Comparison of ENCODE assay signal across 13 mouse cellular contexts in the genomic region with DNA sequence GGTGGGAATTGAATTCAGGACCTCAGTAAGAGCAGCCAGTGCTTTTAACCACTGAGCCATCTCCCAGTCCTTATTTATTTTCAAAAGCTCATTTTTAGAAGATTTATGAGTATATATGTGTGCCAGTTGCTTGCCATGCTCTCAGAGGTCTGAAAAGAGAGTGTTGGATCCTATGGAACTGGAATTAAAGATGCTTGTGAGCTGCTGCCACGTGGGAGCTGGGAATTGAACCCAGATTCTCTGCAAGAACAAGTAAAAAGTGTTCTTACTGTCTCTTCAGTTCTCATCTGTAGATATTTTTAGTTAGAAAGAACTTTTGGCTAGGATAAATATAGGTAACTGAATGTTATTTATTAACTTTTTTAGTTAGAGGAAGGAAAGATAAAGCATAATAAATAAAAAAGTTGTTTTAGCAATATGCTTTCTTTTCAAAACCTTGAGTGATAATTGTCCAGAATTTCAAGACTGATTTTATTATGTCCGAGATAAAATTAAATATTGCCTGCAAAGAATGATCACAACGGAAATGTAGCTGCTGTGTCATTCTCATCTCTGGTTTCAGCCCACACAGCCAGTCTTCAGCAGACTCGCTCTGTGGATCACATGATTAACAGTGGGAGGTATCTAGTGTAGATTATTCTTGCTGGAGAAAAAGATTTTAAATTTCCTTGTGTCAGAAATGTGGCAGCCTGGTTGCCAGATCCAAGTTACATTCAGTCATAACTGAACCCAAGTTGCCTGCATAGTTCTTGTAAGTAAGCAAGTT. TPM values are rescaled to one million over a fixed set of nuclear protein-coding genes. Genes with fewer than 3 reads are reported as not detected.
DNase-seq lines count a peak whose midpoint lies in the region; ATAC-seq and TF ChIP-seq lines count a peak whose summit lies in the region.
"Had no signal": no experiment of that assay in that cellular context is flagged by ENCODE, and none has a peak within 500 bp of the region (broad histone marks: within the 10 kb centered on the region; RNA-seq: fewer than 3 reads in every experiment).

No protein-coding gene starts in this region.

- no peaks in the 10 kb centered on the region for H3K36me3 ChIP-seq in forebrain, embryonic 14.5 days (ENCODE audit: control insufficient read depth, insufficient read depth, low read length)
- no peaks in the 10 kb centered on the region for H3K36me3 ChIP-seq in forebrain, embryonic 11.5 days (ENCODE audit: control insufficient read depth, insufficient read depth, low read length)
- no peaks in the 10 kb centered on the region for H3K36me3 ChIP-seq in macrophage (ENCODE audit: inconsistent target)
- no peaks in the 10 kb centered on the region for H3K36me3 ChIP-seq in midbrain, embryonic 14.5 days (ENCODE audit: control insufficient read depth, insufficient read depth, low read length)
- no peaks in the 10 kb centered on the region for H3K36me3 ChIP-seq in hindbrain, embryonic 14.5 days (replicated peaks; ENCODE audit: control insufficient read depth, insufficient read depth)
- H3K36me3 ChIP-seq: embryonic facial prominence, embryonic 13.5 days; midbrain, embryonic 15.5 days had no signal

- no peak overlapping the region for H3K4me2 ChIP-seq in forebrain, embryonic 14.5 days (ENCODE audit: low read length)
- H3K4me2 ChIP-seq in forebrain, embryonic 11.5 days (ENCODE audit: low read depth, low read length, severe bottlenecking) = no peak overlapping the region
- H3K4me2 ChIP-seq in midbrain, embryonic 14.5 days (ENCODE audit: low read length) = no peak overlapping the region
- H3K4me2 ChIP-seq in hindbrain, embryonic 14.5 days (replicated peaks) = no peak overlapping the region
- H3K4me2 ChIP-seq: embryonic facial prominence, embryonic 13.5 days; midbrain, embryonic 15.5 days had no signal

- TF ChIP-seq CTCF in left cerebral cortex, adult 2 months (IDR thresholded peaks at IDR 0.05) = no peak

- ATAC-seq in forebrain, embryonic 14.5 days = no peak
- no peak for ATAC-seq in forebrain, embryonic 11.5 days (replicated peaks; ENCODE audit: low FRiP score)
- no peak for ATAC-seq in midbrain, embryonic 14.5 days (ENCODE audit: low FRiP score, low TSS enrichment)
- no peak for ATAC-seq in hindbrain, embryonic 14.5 days (ENCODE audit: low FRiP score)
- ATAC-seq: hindbrain, postnatal 0 days; midbrain, embryonic 15.5 days had no signal

- 72% methylated on average over 4 of the region's 4 CpGs for WGBS in forebrain, embryonic 14.5 days
- 77% methylated on average over 4 of the region's 4 CpGs for WGBS in forebrain, embryonic 11.5 days
- 30% methylated on average over 4 of the region's 4 CpGs for WGBS in macrophage (ENCODE audit: missing documents)
- WGBS in midbrain, embryonic 14.5 days = 76% methylated on average over 4 of the region's 4 CpGs
- WGBS in hindbrain, embryonic 14.5 days = 71% methylated on average over 4 of the region's 4 CpGs

- H3K27me3 ChIP-seq in forebrain, embryonic 14.5 days (replicated peaks; ENCODE audit: control insufficient read depth, insufficient read depth, low read length) = no peaks in the 10 kb centered on the region
- no peaks in the 10 kb centered on the region for H3K27me3 ChIP-seq in forebrain, embryonic 11.5 days (ENCODE audit: control insufficient read depth, insufficient read depth, low read length)
- no peaks in the 10 kb centered on the region for H3K27me3 ChIP-seq in midbrain, embryonic 14.5 days (ENCODE audit: control insufficient read depth, insufficient read depth, low read length)
- no peaks in the 10 kb centered on the region for H3K27me3 ChIP-seq in hindbrain, embryonic 14.5 days (ENCODE audit: control insufficient read depth, insufficient read depth, low read length)
- H3K27me3 ChIP-seq: embryonic facial prominence, embryonic 13.5 days; midbrain, embryonic 15.5 days had no signal

- H3K9ac ChIP-seq in forebrain, embryonic 14.5 days (ENCODE audit: low read length) = no peak overlapping the region
- H3K9ac ChIP-seq in forebrain, embryonic 11.5 days (ENCODE audit: low read length) = no peak overlapping the region
- no peak overlapping the region; the same call in 1 of the 2 replicates for H3K9ac ChIP-seq in midbrain, embryonic 14.5 days (replicated peaks; ENCODE audit: low read length)
- no peak overlapping the region for H3K9ac ChIP-seq in hindbrain, embryonic 14.5 days
- H3K9ac ChIP-seq: embryonic facial prominence, embryonic 13.5 days; liver, embryonic 14.5 days; midbrain, embryonic 15.5 days had no signal

- peaks cover 6% of the 10 kb centered on the region for H3K4me1 ChIP-seq in forebrain, embryonic 14.5 days (ENCODE audit: control insufficient read depth, insufficient read depth, low read length)
- no peaks in the 10 kb centered on the region for H3K4me1 ChIP-seq in forebrain, embryonic 11.5 days (replicated peaks; ENCODE audit: control insufficient read depth, insufficient read depth, low read length)
- no peaks in the 10 kb centered on the region for H3K4me1 ChIP-seq in midbrain, embryonic 14.5 days (ENCODE audit: control insufficient read depth, insufficient read depth, low read length)
- H3K4me1 ChIP-seq in hindbrain, embryonic 14.5 days (replicated peaks; ENCODE audit: control insufficient read depth, insufficient read depth, low read length) = 0 out of 2 replicates have a peak, but pooled peaks cover 4% of the 10 kb centered on the region
- H3K4me1 ChIP-seq: midbrain, embryonic 15.5 days had no signal

- H3K4me3 ChIP-seq in forebrain, embryonic 14.5 days (ENCODE audit: low read depth, low read length) = no peak overlapping the region
- no peak overlapping the region for H3K4me3 ChIP-seq in forebrain, embryonic 11.5 days (ENCODE audit: low read depth, low read length)
- H3K4me3 ChIP-seq in left cerebral cortex, adult 2 months = no peak overlapping the region
- no peak overlapping the region for H3K4me3 ChIP-seq in macrophage (ENCODE audit: inconsistent target)
- no peak overlapping the region for H3K4me3 ChIP-seq in midbrain, embryonic 14.5 days (replicated peaks; ENCODE audit: low read depth, low read length)
- H3K4me3 ChIP-seq in hindbrain, embryonic 14.5 days (replicated peaks; ENCODE audit: low read length) = no peak overlapping the region
- H3K4me3 ChIP-seq: embryonic facial prominence, embryonic 13.5 days; heart, adult 2 months; midbrain, embryonic 15.5 days had no signal

- no peak overlapping the region for H3K27ac ChIP-seq in forebrain, embryonic 14.5 days (ENCODE audit: low read depth, low read length)
- no peak overlapping the region for H3K27ac ChIP-seq in forebrain, embryonic 11.5 days (ENCODE audit: low read depth, low read length)
- H3K27ac ChIP-seq in left cerebral cortex, adult 2 months = peak overlapping the region; percentile 69
- peak overlapping the region; percentile 34 for H3K27ac ChIP-seq in macrophage
- H3K27ac ChIP-seq in midbrain, embryonic 14.5 days (replicated peaks; ENCODE audit: low read depth, low read length) = no peak overlapping the region
- H3K27ac ChIP-seq in hindbrain, embryonic 14.5 days = no peak overlapping the region
- H3K27ac ChIP-seq: embryonic facial prominence, embryonic 13.5 days; heart, adult 2 months; hindbrain, postnatal 0 days; liver, embryonic 14.5 days; midbrain, embryonic 15.5 days had no signal

- DNase-seq in forebrain, embryonic 14.5 days (ENCODE audit: low spot score) = peak; percentile 16
- DNase-seq in forebrain, embryonic 11.5 days (ENCODE audit: low spot score) = no peak
- no peak for DNase-seq in left cerebral cortex, adult 2 months (ENCODE audit: extremely low spot score in 1 of 2, low spot score in 2 of 2)
- DNase-seq in left cerebral cortex, postnatal 10 days (ENCODE audit: extremely low spot score in 1 of 2, low spot score in 2 of 2) = no peak
- DNase-seq in NIH3T3 (ENCODE audit: low read depth) = peak; percentile 29
- no peak for DNase-seq in midbrain, embryonic 14.5 days
- DNase-seq in hindbrain, embryonic 14.5 days (ENCODE audit: low spot score) = no peak
- DNase-seq: heart, adult 2 months had no signal

- H3K9me3 ChIP-seq in forebrain, embryonic 14.5 days (replicated peaks; ENCODE audit: control insufficient read depth, low read length) = no peaks in the 10 kb centered on the region
- H3K9me3 ChIP-seq in forebrain, embryonic 11.5 days (ENCODE audit: control insufficient read depth, low read length) = no peaks in the 10 kb centered on the region
- H3K9me3 ChIP-seq in midbrain, embryonic 14.5 days (ENCODE audit: control insufficient read depth, low read length) = no peaks in the 10 kb centered on the region
- H3K9me3 ChIP-seq in hindbrain, embryonic 14.5 days (ENCODE audit: control insufficient read depth, low read length) = no peaks in the 10 kb centered on the region
- H3K9me3 ChIP-seq: embryonic facial prominence, embryonic 13.5 days; midbrain, embryonic 15.5 days had no signal

- intact Hi-C loops in left cerebral cortex, adult 2 months (cut with DNase I) = loop anchor here (2.0 kb wide), 1 partner anchor 36 kb away; no protein-coding TSS in a partner anchor
- intact Hi-C loops in left cerebral cortex, postnatal 10 days (cut with DNase I) = no loop called here

- H3K79me2 ChIP-seq in macrophage (ENCODE audit: inconsistent target) = peaks cover 100% of the 10 kb centered on the region

RNA-seq across cellular contexts. Expression of gene Map4, which starts 37.3 kb away (rescaled TPM):
- polyA plus RNA-seq in forebrain, embryonic 14.5 days (2014; fragmentation: Nextera tagmentation; extraction: Ambion mirVana) = 90.6 and 108 TPM in 2 replicates
- polyA plus RNA-seq in forebrain, embryonic 11.5 days (2014; fragmentation: Nextera tagmentation; extraction: Ambion mirVana) = 76.2 and 77.7 TPM in 2 replicates
- total RNA-seq in left cerebral cortex, adult 2 months (2021) = 100 to 1,000 TPM; 365 to 381 TPM
- 100 to 1,000 TPM; 453 to 481 TPM for total RNA-seq in left cerebral cortex, postnatal 10 days (2021)
- 100 to 1,000 TPM; 148 to 574 (median 186) TPM for total RNA-seq in macrophage (2018; cell fraction: chromatin; rRNA removed)
- 100 to 1,000 TPM in 10 of 26 experiments, 10 to 100 TPM in 16; 68.7 to 132 (median 94.2) TPM for total RNA-seq in macrophage (2018; cell fraction: cytosol; rRNA removed)
- 100 to 1,000 TPM in 24 of 26 experiments, 10 to 100 TPM in 2; 88.2 to 457 (median 140) TPM for total RNA-seq in macrophage (2018; cell fraction: nucleus; rRNA removed)
- polyA plus RNA-seq in macrophage (2018) = 55.4 to 76.9 TPM (median 66.0 TPM) in 3 replicates
- 144 and 159 TPM in 2 replicates for polyA plus RNA-seq in midbrain, embryonic 14.5 days (2014; fragmentation: Nextera tagmentation; extraction: Ambion mirVana)
- 189 and 216 TPM in 2 replicates for polyA plus RNA-seq in hindbrain, embryonic 14.5 days (2014; fragmentation: Nextera tagmentation; extraction: Ambion mirVana)

Comparison
In these comparisons a context has a peak if more than half of its experiments do, and no peak if none do; other contexts are left out.
1. DNase-seq: peak in forebrain, embryonic 14.5 days (single experiment) and NIH3T3 (single experiment); none in forebrain, embryonic 11.5 days (single experiment), left cerebral cortex, adult 2 months (0 of 2), left cerebral cortex, postnatal 10 days (0 of 2), midbrain, embryonic 14.5 days (single experiment) and hindbrain, embryonic 14.5 days (single experiment).
2. H3K27ac ChIP-seq: peak in left cerebral cortex, adult 2 months (single experiment) and macrophage (single experiment); none in forebrain, embryonic 14.5 days (single experiment), forebrain, embryonic 11.5 days (single experiment), midbrain, embryonic 14.5 days (single experiment) and hindbrain, embryonic 14.5 days (single experiment).